Mouse (Mus musculus): ENCODE measurements around the gene Sdad1. TPM values are rescaled to one million over a fixed set of nuclear protein-coding genes. Genes with fewer than 3 reads are reported as not detected.

The Sdad1 gene
- 21.9 and 22.3 TPM in 2 replicates for polyA plus RNA-seq (2015; fragmentation: Nextera tagmentation; extraction: Ambion mirVana)

GRCm38 (mm10) chr5:92309681-92310511 lies at the start of gene Sdad1:
Gene Sdad1, minus strand, starts transcription at chr5:92310479.

GRCm38 (mm10) chr5:92348794-92349413 lies 38.6 kb upstream of the Sdad1 start, which contains the start of gene Cxcl10:
Gene Cxcl10, minus strand, starts transcription at chr5:92348889.

GRCm38 (mm10) chr5:92331635-92332338 lies 21.5 kb upstream of the Sdad1 start, which contains the start of gene Art3:
Gene Art3, plus strand, starts transcription at chr5:92331827.

GRCm38 (mm10) chr5:92327929-92328328 lies 17.6 kb upstream of the Sdad1 start, which contains the start of gene Cxcl9:
Gene Cxcl9, minus strand, starts transcription at chr5:92328079.

GRCm38 (mm10) chr5:92277437-92278394 lies 32.6 kb downstream of the Sdad1 start, which contains the start of gene Naaa:
Gene Naaa, minus strand, starts transcription at chr5:92278170.

GRCm38 (mm10) chr5:92256218-92256617 lies 54.1 kb downstream of the Sdad1 start, which contains the start of gene Ppef2:
Gene Ppef2, minus strand, starts transcription at chr5:92256278.

Other genes starting within 250 kb of the Sdad1 start
- gene G3bp2, start 226.8 kb downstream of the Sdad1 start, polyA plus RNA-seq (2015; fragmentation: Nextera tagmentation; extraction: Ambion mirVana) = 141 and 156 TPM in 2 replicates
- 31.2 and 37.4 TPM in 2 replicates for gene Uso1, start 172.5 kb downstream of the Sdad1 start, polyA plus RNA-seq (2015; fragmentation: Nextera tagmentation; extraction: Ambion mirVana)
- not detected in 2 replicates for gene U90926, start 95.1 kb downstream of the Sdad1 start, polyA plus RNA-seq (2015; fragmentation: Nextera tagmentation; extraction: Ambion mirVana)
- gene Ppef2, start 54.2 kb downstream of the Sdad1 start, polyA plus RNA-seq (2015; fragmentation: Nextera tagmentation; extraction: Ambion mirVana) = not detected in 2 replicates
- gene Naaa, start 32.3 kb downstream of the Sdad1 start, polyA plus RNA-seq (2015; fragmentation: Nextera tagmentation; extraction: Ambion mirVana) = 8.3 and 10.1 TPM in 2 replicates
- 0.04 TPM in 1 of 2 replicates, not detected in the other for gene Cxcl9, start 17.6 kb upstream of the Sdad1 start, polyA plus RNA-seq (2015; fragmentation: Nextera tagmentation; extraction: Ambion mirVana)
- 188 and 200 TPM in 2 replicates for gene Art3, start 21.3 kb upstream of the Sdad1 start, polyA plus RNA-seq (2015; fragmentation: Nextera tagmentation; extraction: Ambion mirVana)
- 0.15 and 0.58 TPM in 2 replicates for gene Cxcl10, start 38.4 kb upstream of the Sdad1 start, polyA plus RNA-seq (2015; fragmentation: Nextera tagmentation; extraction: Ambion mirVana)
- 26.4 and 28.1 TPM in 2 replicates for gene Nup54, start 124.7 kb upstream of the Sdad1 start, polyA plus RNA-seq (2015; fragmentation: Nextera tagmentation; extraction: Ambion mirVana)
- 21.2 and 23.4 TPM in 2 replicates for gene Scarb2, start 196.4 kb upstream of the Sdad1 start, polyA plus RNA-seq (2015; fragmentation: Nextera tagmentation; extraction: Ambion mirVana)
- 0.31 TPM in 1 of 2 replicates, not detected in the other for gene Fam47e, start 244.6 kb upstream of the Sdad1 start, polyA plus RNA-seq (2015; fragmentation: Nextera tagmentation; extraction: Ambion mirVana)

All from urinary bladder, postnatal 0 days (tissue).